Mouse (Mus musculus): ENCODE measurements around the gene Scgb1c1. TPM values are rescaled to one million over a fixed set of nuclear protein-coding genes. Genes with fewer than 3 reads are reported as not detected.

Gene Scgb1c1
- not detected for total RNA-seq (2023)

DNA sequence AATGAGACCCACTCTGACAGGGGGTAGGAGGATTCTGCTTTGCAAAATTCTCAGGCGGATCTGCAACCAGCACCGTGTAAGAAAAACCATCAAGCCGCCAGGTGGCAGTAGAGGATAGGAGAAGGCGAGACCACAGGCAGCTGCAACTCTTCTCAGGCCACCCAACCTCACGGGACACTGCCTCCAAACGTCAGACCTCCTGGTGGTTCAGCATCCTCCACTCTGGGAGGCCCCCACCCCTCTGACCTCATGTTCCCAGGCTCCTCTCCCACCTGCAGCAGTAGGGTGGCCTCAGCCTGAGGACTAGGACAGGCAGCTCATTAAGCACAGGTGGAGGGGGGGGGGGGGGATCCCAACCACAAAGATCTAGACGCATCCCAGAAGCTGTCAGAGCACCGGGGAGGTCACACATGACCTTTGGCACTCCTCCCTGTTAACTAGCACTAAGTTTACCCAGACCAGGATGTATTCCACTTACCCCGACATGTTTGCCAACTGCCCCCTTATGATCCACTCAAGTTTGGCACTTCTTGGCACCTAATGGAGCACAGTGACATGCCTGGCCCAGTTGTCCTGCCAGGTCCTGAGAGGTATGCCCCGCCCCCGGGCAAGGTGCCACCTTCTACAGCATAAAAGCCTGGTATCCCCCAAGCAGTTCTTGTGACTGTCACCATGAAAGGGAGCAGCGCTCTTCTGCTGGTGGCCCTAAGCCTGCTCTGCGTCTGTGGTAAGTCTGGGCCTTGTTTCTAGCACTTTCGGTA, at the start of gene Scgb1c1:
TSS of gene Scgb1c1 (plus strand) at position 643 of the 761 bp plus-strand sequence.

GRCm38 (mm10) chr7:140821653-140822329, 23.6 kb upstream of the Scgb1c1 start, which contains the start of gene Zfp941:
Gene Zfp941, minus strand, starts transcription at chr7:140822178.

DNA sequence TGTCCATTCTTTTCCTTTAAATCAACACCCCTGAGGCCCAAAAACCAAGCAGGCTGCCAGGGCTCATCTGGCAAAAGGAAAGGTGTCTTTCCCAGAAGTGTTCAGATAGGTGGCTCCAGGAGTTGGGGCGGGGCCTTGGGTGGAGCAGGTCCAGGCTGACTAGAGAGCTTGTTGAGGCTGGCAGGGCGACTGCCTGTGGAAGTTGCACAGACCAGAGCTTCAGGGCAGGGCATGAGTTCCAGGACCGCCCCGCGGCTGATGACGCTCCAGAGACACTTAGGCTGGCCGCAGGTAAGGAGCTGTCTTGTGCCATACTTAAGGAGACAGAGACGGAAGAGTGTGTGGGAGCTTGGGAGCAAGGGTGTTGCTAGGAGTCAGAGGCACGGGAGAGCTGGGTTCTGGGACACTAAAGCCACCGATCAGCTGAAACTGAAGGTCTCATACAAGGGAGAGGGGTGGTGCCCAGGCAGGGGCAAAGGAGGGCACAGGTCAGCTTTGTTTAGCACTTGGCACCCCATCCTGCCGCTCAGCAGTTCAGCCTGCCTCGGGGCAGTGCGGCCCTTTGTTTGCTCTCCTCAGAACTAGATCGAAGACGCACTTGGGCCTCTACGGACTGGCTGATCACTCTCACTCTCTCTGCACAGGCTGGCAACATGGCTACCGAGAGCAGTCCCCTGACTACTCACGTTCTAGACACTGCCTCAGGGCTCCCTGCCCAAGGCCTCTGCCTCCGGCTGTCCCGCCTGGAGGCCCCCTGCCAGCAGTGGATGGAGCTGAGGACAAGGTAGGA, 10.2 kb upstream of the Scgb1c1 start, which contains the start of gene Urah:
TSS of gene Urah (plus strand) at position 51 of the 790 bp plus-strand sequence.

DNA sequence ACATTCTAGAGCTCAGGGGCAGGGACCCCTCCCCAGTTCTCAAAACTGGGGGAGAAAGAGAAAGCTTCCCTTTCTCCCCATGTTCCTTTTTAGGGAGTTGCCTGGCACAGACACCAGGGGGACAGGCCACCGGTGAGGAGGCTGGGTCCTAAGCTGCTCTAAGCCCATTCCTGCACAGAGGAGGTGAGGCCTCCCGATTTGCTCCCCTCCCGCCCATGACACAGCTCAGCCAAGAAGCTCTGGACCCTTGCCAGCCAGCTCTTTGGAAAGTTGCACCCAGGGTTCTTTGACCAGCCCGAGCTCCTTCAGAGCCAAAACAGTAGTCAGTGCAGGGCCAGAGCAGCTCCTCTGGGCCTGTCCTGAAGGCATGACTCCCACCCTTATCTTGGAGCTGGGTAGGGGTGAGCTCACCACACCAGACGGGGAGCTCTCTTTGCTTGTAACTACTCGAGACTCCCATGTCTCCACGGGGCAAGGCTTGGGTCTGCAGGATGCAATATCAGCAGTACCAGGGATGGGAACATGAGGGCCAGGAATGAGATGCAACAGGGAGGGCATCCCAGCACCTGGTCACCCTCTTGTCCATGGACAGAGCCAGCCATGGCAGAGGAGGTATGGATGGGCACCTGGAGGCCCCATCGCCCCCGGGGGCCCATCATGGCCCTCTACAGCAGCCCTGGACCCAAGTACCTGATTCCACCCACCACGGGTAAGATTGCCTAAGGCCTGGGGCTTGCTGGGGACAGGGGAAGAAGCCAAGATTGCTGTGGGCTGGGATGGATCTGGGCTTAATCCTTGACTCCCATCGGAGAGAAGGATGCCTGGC, 2.6 kb downstream of the Scgb1c1 start, which contains the start of gene Odf3:
TSS of gene Odf3 (plus strand) at position 51 of the 826 bp plus-strand sequence.

GRCm38 (mm10) chr7:140855860-140856784, 10.8 kb downstream of the Scgb1c1 start, which contains the start of gene Gm45785:
Gene Gm45785, minus strand, starts transcription at chr7:140856331.

DNA sequence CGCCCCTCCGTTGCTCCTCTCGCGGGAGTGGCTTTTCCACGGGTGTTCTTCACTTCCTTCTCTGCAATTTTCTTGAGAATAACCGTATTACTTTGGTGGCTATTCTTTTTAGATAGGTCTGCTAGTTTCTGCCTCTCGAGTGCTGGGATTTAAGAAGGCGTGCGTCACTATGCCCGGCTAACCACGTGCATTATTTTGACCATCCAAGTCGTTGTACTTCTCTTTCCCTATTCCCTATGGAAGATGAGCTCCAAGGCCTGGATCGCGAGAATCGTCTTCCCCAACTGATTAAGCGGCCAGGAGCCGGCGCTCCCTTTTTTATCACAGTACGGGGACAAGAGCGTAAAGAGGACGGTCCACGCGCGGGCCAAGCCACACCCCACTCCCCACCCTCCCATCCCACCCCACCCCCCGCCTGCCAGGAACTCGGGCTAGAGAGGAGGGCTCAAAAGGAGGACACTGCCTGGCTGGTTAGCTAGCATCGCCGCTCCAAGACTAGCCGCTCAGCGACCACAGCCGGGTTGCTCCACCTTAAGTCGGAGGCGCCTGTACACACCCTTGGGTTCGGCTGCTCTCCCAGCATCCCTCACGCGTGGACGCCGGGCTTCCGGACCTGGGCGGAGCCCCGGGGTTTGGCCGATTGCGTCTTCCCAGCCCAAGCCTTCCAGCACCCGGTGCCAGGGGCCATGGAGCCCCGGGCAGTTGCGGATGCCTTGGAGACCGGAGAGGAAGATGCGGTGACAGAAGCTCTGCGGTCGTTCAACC, 11.6 kb downstream of the Scgb1c1 start, which contains the start of gene Ric8a:
TSS of gene Ric8a (plus strand) at position 173 of the 765 bp plus-strand sequence.

DNA sequence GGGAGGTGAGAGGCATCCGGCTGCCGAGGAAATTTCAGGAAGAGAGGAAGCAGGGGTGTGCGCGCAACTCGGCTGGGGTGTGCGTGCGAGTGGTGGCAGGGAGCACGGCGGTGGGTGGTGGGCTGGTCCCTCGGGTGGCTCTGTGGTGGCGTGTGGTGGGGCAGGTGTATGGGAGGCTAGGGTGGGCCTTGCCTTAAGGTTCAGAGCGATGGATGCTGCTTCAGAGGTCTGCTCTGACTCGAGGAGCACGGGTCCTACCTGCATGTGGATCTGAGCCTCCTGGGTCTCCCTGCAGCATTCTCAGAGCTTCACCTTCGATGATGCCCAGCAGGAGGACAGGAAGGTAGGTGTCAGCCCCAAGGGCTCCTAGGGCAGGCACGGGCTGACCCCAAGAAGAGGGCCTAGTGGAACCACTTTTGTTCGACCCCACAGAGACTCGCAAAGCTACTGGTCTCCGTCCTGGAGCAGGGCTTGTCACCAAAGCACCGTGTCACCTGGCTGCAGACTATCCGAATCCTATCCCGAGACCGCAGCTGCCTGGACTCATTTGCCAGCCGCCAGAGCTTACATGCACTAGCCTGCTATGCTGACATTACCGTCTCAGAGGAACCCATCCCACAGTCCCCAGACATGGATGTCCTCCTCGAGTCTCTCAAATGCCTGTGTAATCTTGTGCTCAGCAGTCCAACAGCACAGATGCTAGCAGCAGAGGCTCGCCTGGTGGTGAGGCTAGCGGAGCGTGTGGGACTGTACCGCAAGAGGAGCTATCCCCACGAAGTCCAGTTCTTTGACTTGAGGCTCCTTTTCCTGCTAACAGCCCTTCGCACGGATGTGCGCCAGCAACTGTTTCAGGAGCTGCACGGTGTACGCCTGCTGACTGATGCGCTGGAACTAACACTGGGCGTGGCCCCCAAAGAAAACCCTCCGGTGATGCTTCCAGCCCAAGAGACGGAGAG, 12.5 kb downstream of the Scgb1c1 start, which contains the start of gene Bet1l:
TSS of gene Bet1l (minus strand) at position 28 of the 956 bp plus-strand sequence.

DNA sequence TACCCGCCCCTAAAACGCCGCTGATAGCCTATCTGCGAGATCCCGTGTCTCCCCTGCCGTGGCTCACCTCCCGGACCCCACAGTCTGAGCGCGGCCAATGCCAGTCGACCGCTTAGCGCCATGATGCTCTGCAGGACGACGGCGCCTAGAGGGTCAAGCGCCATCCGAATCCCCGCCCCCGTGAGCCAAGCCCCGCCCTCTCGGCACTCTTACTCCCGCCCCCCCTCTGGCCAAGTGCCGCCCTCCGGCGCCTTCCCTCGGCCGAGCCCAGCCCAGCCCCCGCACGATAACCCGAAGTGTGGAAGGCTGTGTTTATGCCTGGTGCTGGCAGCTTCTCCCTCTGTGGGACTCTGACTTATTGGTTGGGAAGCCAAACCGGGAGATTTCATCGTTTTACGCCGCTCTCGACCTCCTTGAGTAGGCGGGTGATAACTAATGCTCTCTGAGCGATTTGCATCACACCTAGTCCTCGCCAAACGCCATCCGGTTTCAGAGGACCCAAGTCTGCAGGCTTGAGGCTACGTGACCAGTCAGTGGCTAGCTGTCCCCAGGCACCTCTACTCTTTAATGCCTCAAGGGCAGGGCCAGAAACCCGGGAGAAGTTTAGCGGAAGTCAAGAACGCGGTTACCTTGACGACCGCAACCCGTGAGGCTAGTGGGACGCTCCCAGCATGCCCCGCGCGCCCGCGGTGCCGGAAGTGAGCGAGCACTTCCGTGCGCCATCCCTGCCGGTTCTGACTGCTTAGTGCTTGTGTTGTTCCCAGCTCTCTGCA, 36.5 kb downstream of the Scgb1c1 start, which contains the start of the genes Psmd13 and Sirt3:
TSS of gene Psmd13 (plus strand) at position 273 of the 773 bp plus-strand sequence.
TSS of gene Sirt3 (minus strand) at position 614 of the 773 bp plus-strand sequence.

Other genes with a start within 250 kb of the Scgb1c1 start
- not detected for gene Olfr46, start 244.3 kb upstream of the Scgb1c1 start, total RNA-seq (2023)
- gene Olfr61, start 216.6 kb upstream of the Scgb1c1 start, total RNA-seq (2023), result not detected
- not detected for gene Olfr53, start 199.1 kb upstream of the Scgb1c1 start, total RNA-seq (2023)
- not detected for gene Olfr539, start 185.6 kb upstream of the Scgb1c1 start, total RNA-seq (2023)
- not detected for gene Olfr45, start 163.6 kb upstream of the Scgb1c1 start, total RNA-seq (2023)
- gene Olfr541, start 148.3 kb upstream of the Scgb1c1 start, total RNA-seq (2023), result not detected
- gene Cyp2e1, start 81.8 kb upstream of the Scgb1c1 start, total RNA-seq (2023), result not detected
- not detected for gene Syce1, start 57.7 kb upstream of the Scgb1c1 start, total RNA-seq (2023)
- not detected for gene Zfp941, start 23.4 kb upstream of the Scgb1c1 start, total RNA-seq (2023)
- gene Urah, start 10.5 kb upstream of the Scgb1c1 start, total RNA-seq (2023), result not detected
- not detected for gene Odf3, start 2.3 kb downstream of the Scgb1c1 start, total RNA-seq (2023)
- not detected for gene Gm45785, start 10.8 kb downstream of the Scgb1c1 start, total RNA-seq (2023)
- gene Ric8a, start 11.4 kb downstream of the Scgb1c1 start, total RNA-seq (2023), result 108 TPM
- 31.9 TPM for gene Bet1l, start 12.0 kb downstream of the Scgb1c1 start, total RNA-seq (2023)
- gene Psmd13, start 36.4 kb downstream of the Scgb1c1 start, total RNA-seq (2023), result 77.9 TPM
- gene Sirt3, start 36.8 kb downstream of the Scgb1c1 start, total RNA-seq (2023), result 8.5 TPM
- not detected for gene Cox8b, start 54.9 kb downstream of the Scgb1c1 start, total RNA-seq (2023)
- gene Nlrp6, start 75.4 kb downstream of the Scgb1c1 start, total RNA-seq (2023), result not detected
- 10.4 TPM for gene Pgghg, start 95.8 kb downstream of the Scgb1c1 start, total RNA-seq (2023)
- not detected for gene Ifitm5, start 104.7 kb downstream of the Scgb1c1 start, total RNA-seq (2023)
- gene Gm45717, start 110.4 kb downstream of the Scgb1c1 start, total RNA-seq (2023), result not detected
- 16.1 TPM for gene Ifitm2, start 110.4 kb downstream of the Scgb1c1 start, total RNA-seq (2023)
- not detected for gene Ifitm1, start 121.7 kb downstream of the Scgb1c1 start, total RNA-seq (2023)
- 5.0 TPM for gene Ifitm3, start 165.2 kb downstream of the Scgb1c1 start, total RNA-seq (2023)
- gene Ifitm6, start 172.4 kb downstream of the Scgb1c1 start, total RNA-seq (2023), result 2.3 TPM
- gene Gm17387, start 183.6 kb downstream of the Scgb1c1 start, total RNA-seq (2023), result not detected
- 1.3 TPM for gene B4galnt4, start 215.6 kb downstream of the Scgb1c1 start, total RNA-seq (2023)
- 37.8 TPM for gene Pkp3, start 232.7 kb downstream of the Scgb1c1 start, total RNA-seq (2023)